Comparison of ENCODE assay signal across 16 mouse cellular contexts in genomic region chr3:116890576-116890975, GRCm38 (mm10).
"Had no signal": no experiment of that assay in that cellular context is flagged by ENCODE, and none has a peak within 500 bp of the region (broad histone marks: within the 10 kb centered on the region; RNA-seq: fewer than 3 reads in every experiment).

No protein-coding gene starts in this region.

- ATAC-seq: intestine, embryonic 15.5 days had no signal

- H3K9me3 ChIP-seq: intestine, embryonic 15.5 days; limb, embryonic 12.5 days; limb, embryonic 15.5 days; liver, embryonic 13.5 days; stomach, embryonic 15.5 days had no signal

- H3K4me2 ChIP-seq: intestine, embryonic 15.5 days; limb, embryonic 12.5 days; limb, embryonic 15.5 days; liver, embryonic 13.5 days; midbrain, embryonic 11.5 days; stomach, embryonic 15.5 days had no signal

- H3K27me3 ChIP-seq: intestine, embryonic 15.5 days; limb, embryonic 12.5 days; limb, embryonic 15.5 days; liver, embryonic 13.5 days; stomach, embryonic 15.5 days had no signal

- DNase-seq: layer of hippocampus, postnatal 36 days; liver, embryonic 13.5 days; lung, adult 2 months; lung, postnatal 14 days; lung, postnatal 4 days; midbrain, embryonic 14.5 days; retina, postnatal 1 day; right cerebral cortex, postnatal 25 days; spleen, adult 18-20 months; thymus, postnatal 25 days had no signal

- H3K4me3 ChIP-seq: intestine, embryonic 15.5 days; left cerebral cortex, adult 2 months; limb, embryonic 12.5 days; limb, embryonic 15.5 days; liver, embryonic 13.5 days; stomach, embryonic 15.5 days had no signal

- H3K4me1 ChIP-seq: intestine, embryonic 15.5 days; limb, embryonic 12.5 days; limb, embryonic 15.5 days; stomach, embryonic 15.5 days had no signal

- H3K36me3 ChIP-seq: intestine, embryonic 15.5 days; limb, embryonic 12.5 days; limb, embryonic 15.5 days; stomach, embryonic 15.5 days had no signal

- H3K27ac ChIP-seq: intestine, embryonic 15.5 days; left cerebral cortex, adult 2 months; limb, embryonic 12.5 days; limb, embryonic 15.5 days; liver, embryonic 13.5 days; stomach, embryonic 15.5 days had no signal

- H3K9ac ChIP-seq: intestine, embryonic 15.5 days; limb, embryonic 12.5 days; limb, embryonic 15.5 days; liver, embryonic 13.5 days; stomach, embryonic 15.5 days had no signal
